Mouse (Mus musculus): ENCODE data around the gene Ankar.

The Ankar gene

DNA sequence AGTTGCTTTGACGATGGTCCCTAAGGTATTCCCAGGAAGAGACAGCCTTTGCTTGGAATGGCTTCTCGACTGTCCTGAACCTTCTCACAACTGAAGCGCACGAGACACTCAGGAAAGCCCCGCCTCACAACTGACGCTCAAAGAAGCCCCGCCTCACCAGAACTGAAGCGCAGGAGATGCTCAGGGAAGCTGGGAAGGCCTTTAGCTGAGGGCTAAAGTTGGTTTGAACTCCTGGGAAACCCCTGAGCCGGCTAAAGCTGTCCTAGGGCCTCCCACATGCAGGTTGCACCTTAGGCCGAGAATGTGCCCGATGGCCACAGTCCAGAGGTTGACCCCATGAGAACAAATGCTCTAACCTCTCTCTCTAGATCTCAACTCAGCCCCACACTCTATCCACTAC lies at the start of gene Ankar:
Gene Ankar (minus strand): TSS at position 101 of the 400 bp plus-strand sequence.
- no peak for DNase-seq (ENCODE audit: low read depth, low spot score)

DNA sequence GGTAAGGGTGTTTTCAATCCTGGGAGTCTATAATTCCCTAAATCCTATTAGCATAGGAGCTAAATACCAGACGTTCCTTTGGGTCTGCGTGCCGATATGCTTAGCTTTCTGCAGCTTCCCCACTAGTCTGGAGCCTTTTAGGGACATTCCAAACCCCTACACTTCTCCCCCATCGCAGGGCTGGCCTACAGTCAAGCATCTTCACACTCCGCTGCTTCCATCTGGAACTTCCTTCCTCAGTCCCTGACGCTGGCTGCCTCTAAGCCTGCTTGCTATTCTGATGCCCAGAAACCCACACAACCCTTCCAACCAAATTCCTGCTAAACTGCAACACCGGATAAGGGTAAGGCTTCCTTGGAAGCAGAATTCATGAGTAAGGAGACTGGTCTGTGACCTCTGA lies 46.0 kb upstream of the Ankar start:
- DNase-seq (ENCODE audit: low read depth, low spot score): peak; percentile 37

DNA sequence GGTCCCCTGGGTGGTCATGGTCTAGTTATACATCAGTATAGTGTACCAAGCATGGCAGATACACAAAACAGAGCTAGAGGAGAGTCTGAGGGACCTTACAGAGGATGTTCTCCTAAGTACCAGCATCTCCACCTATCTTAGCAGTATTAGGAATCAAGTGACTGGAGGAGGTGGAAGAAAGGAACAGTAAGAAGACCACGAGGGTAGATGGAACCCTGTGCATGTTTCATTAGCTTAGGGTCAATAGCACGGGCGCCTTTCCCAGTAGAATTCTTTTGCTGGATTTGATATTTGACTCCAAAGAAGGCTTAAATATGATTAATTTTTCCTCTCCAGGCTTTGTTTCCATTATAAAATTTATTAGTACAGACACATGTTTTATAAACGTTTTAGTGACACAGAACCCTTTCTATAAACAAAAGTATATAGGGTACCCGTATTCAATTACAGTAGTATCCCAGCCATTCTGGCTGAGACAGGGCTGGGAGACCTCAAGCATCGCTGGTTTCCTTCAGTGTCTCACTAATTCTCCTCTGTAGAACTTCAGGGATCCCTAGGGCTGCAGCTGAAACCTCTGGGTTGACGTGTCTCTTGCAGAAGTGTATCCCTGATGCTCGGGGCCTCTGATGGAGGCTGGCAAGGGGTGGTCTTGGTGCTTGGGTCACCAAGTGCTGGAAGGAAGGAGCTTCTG lies 44.6 kb upstream of the Ankar start:
- no peak for DNase-seq (ENCODE audit: low read depth, low spot score)

DNA sequence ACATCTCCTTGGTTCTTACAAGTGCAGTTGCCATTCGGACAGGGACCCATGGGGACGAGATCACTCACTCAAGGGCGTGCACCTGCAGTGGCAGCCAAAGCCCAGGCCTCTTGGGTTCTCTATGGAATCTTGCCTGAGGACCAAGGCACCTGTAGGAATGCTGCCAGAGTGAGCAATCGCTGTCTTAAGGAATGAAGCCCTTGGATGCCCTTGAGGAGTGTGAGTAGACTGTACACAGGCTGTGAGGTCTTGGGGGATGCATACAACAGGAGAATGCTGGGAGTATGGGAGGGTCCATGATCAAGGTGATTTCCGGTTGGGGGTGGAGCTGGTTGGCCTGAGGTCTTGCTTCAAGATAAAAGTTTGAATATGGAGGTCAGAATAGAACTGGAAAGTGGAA lies 41.0 kb upstream of the Ankar start:
- no peak for DNase-seq (ENCODE audit: low read depth, low spot score)

DNA sequence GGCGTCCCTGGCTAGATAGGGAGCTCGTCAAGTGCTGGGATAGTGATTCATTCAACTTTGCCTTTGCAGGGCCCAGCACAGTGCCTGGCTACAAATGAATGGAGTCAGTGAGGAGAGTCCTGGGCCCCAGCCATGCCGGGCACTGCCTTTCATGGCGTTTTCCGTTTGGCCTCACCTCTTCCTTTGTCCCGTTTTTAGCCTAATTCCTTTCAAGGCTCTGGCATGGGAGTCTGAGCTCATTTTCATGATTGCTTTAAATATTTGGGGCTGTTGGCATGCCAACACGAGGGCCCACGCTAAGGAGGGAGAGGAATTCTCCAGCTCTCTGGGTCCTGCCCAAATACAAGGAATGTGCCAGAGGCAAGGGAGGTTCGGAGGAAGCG lies 39.3 kb upstream of the Ankar start:
- DNase-seq (ENCODE audit: low read depth, low spot score): peak; percentile 40

DNA sequence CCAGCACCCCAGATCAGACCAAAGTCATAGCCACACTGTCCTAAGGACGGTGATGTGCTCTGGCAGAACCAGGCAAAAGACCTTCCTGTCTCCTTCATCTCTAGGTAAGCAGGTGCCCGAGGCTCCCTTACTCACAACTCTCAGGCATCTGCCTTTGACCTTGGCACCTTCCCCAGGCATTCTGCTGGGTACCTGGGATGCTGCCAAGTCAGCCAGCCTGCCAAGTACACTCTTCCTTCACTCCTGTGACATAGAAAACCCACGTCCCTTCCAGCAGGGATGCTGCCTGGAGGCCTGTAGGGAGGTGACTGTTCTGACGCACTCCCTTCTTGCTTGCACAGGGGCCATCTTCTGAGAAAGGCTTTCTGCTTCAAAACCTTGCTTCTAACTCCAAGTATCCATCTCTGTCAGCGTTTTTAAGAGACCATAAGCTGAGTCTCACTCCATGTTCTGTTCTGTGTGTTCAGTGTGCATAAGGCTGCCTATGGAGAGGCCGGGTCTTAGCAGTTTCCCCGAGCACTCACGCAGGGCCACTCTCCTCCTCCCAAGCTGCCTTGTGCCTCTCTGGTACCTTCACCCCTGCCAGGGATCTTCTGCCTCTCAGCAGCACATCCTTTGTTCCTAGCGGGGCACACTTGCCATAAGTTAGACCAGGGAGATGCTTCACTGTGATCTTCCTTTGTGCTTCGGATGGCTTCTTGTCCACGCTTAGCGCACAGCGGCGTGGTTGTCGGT lies 38.7 kb upstream of the Ankar start:
- no peak for DNase-seq (ENCODE audit: low read depth, low spot score)

DNA sequence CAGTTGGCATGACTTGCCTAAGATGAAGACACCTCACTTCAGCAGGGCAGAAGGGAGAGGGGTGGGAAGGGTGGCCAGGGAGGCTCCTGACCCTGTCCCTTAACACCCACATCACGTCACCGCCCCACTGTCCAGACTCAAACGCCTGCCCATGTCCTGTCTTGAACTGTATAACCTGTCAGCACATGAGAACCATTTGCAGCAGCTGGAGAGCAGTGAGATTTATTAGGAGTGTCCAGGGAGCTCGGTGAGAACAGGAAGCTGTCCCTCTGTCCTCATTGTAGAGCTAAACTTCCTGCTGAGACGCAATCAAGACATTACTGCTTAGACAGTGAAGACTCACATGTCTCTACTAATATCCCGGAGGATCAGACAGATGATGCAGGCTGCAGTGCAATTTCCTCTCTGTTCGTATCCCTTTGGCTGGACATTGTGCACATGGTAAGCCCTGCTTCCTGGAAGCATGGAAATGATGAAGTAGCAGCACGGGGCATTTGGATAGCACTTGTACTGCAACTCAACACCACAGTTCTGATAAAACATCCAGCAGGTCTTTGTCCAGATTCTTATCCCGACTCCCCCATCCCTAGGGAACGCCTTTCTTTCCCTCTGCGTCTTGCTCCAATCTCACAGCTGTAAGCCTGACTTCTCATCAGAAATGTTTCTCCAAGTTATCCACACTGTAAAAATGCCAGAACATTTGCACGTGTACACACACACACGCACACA lies 36.2 kb upstream of the Ankar start:
- no peak for DNase-seq (ENCODE audit: low read depth, low spot score)

DNA sequence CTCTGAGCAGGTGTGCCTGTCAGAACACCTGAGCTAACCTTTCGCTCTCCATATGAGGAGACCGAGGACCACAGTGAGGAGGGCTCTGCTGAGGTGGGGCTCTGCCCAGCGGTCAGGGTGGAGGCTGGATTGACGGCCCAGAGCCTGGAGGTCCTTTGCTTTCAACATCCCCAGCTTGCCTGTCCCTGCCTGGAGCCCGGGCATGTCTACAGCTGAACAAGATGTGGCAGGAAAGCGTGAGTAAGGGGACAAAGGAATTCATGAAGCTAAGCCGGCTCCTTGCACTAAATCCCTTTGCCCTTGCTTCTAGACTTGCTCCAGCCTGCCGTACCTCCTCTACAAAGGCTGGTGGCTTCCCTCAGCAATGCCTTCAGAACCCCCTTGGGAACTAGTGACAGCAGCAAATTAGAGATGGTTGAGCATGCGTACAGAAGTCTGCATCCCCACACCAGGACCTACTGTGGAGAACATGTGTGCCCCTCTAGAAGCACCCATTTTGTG lies 32.9 kb upstream of the Ankar start:
- DNase-seq (ENCODE audit: low read depth, low spot score): no peak

DNA sequence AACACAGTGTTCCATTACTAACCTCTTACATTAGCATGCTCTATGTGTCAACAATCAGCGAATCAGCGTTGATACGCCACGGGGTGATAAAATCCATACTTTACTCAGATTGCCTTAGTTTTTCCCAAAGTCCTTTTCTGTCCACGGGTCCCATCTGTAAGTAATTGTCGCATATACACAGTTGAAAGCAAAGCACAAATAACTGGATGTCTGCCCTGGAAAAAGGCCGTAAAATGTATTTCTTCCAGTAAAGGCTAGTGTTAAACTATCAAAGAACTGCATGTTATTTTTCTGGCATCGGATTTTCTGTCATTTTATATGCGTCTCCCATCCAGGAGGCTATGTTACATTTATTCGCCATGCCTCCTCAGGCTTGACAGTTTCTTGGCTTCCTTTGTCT lies 29.7 kb upstream of the Ankar start:
- no peak for DNase-seq (ENCODE audit: low read depth, low spot score)

DNA sequence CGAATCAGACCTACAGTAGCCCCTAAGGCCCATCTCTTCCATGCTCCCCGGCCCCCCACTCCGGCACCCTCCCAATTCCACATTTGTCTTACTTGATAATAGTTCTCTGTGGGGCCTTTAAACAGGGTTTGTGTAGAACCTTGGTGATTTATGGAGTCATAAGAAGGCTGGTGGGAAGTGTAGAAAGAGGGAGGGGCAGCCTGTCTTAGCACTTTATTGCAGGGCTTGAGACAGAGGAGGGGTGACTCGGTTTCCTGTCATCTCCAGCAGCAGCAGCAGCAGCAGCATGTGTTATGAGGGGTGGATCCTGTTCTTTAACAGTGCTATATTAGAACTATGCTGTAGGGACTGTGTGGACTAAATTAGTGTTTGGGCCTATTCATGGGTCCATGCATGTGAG lies 28.4 kb upstream of the Ankar start:
- no peak for DNase-seq (ENCODE audit: low read depth, low spot score)

DNA sequence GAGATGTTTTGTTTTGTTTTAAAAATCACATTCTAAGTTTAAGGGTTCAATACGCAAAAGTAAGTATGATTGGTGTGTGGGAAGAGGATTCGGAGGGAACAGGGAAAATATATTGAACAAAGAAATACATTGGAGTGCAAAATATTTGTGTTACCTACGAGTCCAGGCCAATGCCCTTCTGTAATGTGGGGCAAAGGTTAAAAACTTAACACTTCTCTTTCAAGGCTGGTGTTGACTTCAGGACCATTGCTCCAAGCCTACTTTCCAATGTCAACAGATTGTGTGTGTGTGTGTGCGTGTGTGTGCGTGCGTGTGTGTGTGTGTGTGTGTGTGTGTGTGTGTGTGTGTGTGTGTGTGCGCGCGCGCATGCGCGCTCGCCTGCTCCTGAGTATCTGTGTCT lies 25.6 kb upstream of the Ankar start:
- DNase-seq (ENCODE audit: low read depth, low spot score): no peak

DNA sequence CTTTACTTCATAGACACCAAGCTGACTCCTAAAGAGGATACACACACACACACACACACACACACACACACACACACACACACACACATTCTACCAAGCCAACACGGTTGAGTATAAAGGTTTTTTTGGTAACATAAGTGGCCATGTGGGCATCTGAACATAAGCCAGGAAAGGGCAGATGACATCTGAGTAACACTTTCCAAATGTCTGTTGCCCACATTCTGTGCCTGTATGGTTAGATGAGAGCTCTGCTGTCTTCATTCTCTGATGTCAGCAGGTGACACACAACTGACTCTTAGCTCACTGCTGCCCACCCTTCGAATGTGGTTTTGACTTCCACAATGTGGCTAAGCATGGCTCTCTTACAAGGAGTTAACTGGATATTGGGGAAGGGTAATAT lies 24.0 kb upstream of the Ankar start:
- no peak for DNase-seq (ENCODE audit: low read depth, low spot score)

DNA sequence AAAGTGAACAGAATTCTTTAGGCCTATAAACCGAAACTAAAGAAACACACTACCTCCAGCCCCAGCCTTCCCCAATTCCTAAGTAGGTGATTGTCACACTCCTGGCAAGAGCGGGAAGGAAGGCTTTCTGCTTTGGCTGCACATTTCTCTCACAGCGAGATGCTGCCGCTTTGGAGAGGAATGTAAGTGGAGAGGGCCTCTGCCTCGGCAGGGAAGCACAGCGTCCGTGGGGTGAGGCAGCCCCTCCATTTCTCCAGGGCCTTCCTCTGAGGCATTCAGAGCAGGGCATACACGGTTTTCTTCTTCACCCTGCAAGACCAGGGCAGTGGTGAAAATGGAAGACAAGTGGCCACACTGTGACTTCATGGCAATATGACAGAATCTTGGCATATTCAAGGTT lies 22.3 kb upstream of the Ankar start:
- DNase-seq (ENCODE audit: low read depth, low spot score): no peak

DNA sequence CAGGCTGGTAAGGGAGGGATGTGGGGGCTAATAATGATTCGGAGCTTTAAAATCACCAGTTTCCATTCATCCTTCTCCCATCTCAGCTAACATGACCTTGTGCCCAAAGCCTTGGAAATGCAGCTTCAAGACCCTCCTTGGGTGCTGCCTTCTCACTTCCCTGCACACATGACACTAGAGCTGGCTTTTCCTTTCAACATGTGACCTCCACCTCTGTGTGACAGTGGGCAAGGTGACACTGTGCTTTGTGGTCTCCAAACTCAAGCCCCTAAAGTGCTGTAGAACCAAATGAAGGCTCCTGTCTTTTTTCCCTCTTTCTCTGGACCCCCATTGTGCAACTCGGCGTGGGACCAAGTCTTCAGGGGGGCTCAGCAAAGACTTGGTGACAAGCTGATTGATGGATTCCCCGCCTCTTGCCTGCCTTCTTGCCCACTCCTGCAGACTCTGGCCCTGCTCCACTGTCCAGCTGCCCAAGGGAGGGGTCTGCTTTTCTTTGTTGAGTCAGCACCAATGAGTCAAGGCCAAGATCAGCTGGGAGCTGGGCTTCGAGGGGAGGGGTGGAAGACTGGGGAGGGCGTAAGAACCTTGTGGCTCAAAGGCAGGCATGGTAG lies 19.8 kb upstream of the Ankar start:
- no peak for DNase-seq (ENCODE audit: low read depth, low spot score)

DNA sequence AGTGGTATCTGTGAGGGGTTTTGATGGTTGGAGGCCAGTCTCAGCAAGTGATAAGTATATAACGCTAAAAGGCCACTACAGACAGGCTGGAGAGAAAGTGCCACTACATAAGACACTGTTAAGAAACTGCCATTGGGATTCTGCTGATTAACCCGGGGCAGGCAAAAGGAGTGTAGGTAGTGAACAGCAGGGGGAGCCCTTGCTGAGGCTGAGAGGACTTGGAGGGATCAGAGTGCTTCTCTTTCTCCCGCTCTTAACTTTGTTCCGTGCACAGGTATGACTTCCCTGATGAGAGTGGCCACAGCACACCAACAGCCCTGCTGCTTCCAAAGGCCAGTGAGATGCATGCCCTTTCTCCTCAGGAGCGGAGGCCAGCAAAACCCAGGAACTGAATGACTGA lies 18.5 kb upstream of the Ankar start:
- no peak for DNase-seq (ENCODE audit: low read depth, low spot score)

DNA sequence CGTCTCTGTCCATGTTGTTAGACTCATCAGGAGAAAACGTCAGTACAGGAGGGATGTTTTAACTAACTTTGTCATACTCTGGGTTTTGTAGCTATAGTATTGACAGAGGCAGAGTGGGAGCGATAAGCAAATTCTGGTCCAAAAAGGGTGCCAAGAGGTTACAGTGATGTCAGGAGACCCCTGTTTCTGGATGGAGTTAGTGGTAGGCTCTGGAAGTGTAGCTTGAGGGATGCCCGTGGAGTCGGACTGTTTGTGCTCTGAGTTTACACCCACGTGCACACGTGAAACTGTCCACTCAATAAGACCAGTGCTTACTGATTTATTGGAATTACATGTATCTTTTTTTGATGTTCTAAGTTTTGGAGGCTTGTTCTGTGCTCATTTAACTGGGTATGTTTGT lies 17.2 kb upstream of the Ankar start:
- DNase-seq (ENCODE audit: low read depth, low spot score): no peak

DNA sequence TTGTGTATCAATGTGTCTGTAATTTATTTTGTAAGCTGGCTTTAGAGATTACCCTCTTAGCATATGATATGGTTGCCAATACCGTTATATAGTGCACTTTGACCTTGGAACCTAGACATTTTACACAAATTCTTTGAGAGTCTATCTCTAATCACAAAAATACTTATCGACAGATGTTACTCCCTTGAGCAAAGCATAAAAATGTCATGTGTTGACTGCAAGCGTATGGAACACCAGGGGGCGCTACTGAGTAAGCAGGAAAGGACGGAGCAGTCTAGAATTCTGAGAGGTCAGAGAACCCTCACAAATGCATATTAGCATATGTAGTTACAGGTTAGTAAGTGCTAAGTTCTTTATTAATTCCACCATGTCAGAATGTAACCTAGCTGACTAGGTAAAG lies 16.5 kb upstream of the Ankar start:
- DNase-seq (ENCODE audit: low read depth, low spot score): no peak

DNA sequence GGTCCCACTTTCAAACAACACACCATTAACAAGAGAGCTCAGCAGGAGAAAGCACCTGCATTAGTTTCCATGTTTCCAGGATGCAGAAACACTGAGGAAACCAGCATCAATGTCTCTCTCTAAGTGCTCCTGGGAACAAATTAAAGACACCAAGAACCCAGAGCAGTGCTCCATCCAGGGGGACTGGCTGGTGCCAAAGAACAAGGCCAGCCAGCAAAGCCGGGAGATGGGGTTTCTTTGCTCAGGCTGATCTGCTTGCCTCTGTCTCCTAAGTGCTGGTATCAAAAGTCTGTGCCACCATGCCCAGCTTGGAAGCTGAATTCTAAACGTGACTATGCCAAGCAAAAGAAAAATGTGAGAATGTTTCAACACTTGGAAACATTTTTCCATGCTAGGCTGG lies 16.0 kb upstream of the Ankar start:
- no peak for DNase-seq (ENCODE audit: low read depth, low spot score)

DNA sequence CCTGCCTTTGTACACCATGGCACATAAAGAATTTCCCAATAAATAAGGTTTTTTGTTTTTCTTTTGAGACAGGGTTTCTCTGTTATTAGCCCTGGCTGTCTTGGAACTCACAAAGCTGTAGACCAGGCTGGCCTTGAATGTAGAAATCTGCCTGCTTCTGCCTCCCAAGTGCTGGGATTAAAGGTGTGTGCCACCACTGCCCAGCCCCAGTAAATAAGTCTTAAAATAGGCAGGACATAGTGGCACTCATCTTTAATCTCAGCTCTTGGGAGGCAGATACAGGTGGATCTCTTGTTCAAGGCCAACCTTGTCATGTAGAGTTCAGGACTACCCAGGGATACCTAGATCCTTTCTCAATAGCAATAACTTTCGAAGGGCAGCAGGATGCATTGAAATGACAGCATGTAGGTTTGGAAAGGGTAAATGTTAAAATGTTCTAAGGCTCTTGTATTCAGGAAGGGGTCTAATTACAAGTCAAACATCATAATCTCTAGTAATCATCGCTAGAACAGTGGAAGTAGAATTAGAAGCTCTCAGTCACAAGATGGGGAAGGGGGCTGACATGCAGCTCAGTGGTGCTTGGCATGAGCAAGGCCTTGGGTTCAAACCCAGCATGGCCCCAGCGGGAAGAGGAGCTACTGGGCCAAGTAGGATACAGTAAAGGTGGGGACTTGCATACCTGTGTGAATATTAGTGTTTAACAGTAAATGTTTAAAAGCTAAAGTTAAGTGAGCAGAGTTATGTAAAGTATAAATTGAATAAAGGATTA lies 15.4 kb upstream of the Ankar start:
- no peak for DNase-seq (ENCODE audit: low read depth, low spot score)

DNA sequence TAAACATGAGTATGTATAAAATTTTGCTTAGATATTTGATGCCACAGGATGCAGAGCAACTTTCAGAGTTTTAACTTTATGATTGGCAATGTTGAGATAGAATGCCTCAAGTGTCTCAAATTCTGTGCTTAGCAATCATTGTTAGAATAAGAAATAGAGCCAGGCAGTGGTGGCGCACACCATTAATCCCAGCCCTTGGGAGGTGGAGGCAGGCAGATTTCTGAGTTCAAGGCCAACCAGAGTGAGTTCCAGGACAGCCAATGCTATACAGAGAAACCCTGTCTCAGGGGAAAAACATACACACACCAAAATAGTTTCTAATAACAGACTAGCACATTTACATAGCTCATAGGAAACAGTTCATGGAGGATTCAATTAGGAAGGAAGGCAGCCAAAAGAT lies 14.7 kb upstream of the Ankar start:
- no peak for DNase-seq (ENCODE audit: low read depth, low spot score)

DNA sequence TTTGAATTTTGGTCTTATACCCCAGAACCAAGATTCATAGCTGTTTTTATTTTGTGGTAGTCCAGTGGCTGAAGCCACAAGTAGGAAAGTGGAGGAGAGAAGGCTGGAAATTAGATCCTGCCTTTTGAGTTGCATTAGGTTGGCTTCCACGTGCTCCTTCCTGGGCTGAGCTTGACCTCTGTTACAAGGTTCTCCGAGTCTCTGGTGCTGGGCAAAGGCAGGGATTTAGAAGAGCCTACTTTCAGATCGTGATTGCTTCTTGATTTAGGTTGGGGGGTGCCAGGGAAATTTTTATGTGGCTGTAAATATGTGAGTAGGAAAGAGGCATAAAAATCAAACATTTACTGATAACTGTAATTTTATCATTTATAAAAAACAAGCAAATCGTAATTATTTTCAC lies 14.2 kb upstream of the Ankar start:
- DNase-seq (ENCODE audit: low read depth, low spot score): no peak

DNA sequence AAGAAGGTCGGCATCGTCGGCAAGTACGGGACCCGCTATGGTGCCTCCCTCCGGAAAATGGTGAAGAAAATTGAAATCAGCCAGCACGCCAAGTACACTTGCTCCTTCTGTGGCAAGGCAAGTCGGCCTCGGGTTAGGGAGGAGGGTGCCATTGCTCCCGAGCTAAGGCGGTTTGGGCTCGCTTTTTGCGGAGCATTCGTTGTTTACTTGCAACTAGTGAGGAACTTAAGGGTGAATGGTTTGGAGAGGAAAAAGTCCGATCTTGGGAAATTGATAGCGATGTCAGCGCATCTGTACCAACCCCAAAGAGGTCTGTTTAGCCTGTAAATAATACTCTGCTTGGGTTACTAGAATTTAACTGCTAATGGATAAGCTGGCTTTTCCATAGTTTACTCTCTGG lies 11.3 kb upstream of the Ankar start:
- DNase-seq (ENCODE audit: low read depth, low spot score): no peak
